Mouse (Mus musculus) left cerebral cortex, postnatal 4 days (tissue): ENCODE measurements around the gene Camkmt. TPM values are rescaled to one million over a fixed set of nuclear protein-coding genes. Genes with fewer than 3 reads are reported as not detected.

Source experiments
- DNase-seq: peaks from one replicate; pipeline ENCODE4 v3.0.0-alpha.2; 2022
- intact Hi-C: fragments of 180-260 bp; cut with DNase I; formaldehyde crosslinking; loops from one replicate; pipeline ENCODE4 v1.15.1; 2025
- total RNA-seq, 2 experiments: library from RNA; stranded (reverse); gene quantifications; 2 replicates each; pipeline ENCODE4 v1.2.3; 2021

The Camkmt gene
- total RNA-seq, 2 experiments from 2014 or later: 13.1 to 14.6 TPM

DNA sequence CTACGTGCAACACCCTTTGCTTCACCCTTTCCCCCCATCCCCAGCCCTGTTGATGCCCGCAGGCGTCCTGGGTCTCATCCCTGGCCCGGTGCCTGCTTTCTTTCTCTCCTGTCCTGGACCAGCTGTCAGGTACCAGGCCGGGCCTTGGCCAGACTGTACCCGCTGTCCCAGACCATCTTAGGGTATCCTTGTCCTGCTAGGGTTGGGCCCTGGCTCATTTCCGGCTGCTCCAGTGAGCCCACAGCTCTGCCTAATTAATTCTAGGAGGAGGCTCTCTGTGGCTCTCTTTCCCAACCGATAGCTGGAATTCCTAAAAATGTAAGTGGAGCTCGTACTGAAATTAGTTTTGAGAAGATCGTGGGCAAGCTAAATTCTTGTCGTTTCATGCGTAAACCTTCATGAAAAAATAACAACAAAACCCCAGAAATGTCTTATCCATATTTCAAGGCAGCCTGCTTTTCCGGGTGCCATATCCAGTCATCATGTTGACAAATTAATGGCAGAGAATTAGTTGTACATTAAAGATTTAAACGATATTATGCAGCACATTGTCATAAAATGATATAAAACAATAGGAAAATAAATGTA is 395.7 kb downstream of the Camkmt start:
- intact Hi-C loops: loop anchor here (10.0 kb wide), 1 partner anchor 119 kb away; no protein-coding TSS in a partner anchor
- peak; percentile 43 for DNase-seq

GRCm38 (mm10) chr17:85486585-85487480 is 396.5 kb downstream of the Camkmt start:
- intact Hi-C loops: loop anchor here (10.0 kb wide), 1 partner anchor 118 kb away; no protein-coding TSS in a partner anchor
- no peak for DNase-seq

DNA sequence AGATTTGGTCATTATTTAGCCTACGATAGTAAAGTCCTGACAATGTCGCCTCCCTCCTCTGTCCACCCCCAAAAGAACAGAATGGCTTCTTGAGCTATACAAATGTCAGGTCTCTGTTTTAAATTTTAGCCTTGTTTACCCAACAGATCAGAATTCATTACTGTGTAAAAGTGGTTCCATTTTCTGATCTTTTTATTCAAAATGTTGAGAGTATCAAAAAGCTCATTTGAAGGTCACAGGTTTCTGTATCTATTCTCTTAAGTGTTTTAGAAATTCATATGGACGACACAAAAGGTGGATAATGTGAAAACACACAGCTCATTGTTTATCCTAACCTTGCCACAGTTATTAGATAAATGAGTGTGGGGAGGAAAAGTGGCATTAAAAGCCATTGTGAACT is 397.2 kb downstream of the Camkmt start:
- intact Hi-C loops: loop anchor here (10.0 kb wide), 1 partner anchor 117 kb away; no protein-coding TSS in a partner anchor
- no peak for DNase-seq

DNA sequence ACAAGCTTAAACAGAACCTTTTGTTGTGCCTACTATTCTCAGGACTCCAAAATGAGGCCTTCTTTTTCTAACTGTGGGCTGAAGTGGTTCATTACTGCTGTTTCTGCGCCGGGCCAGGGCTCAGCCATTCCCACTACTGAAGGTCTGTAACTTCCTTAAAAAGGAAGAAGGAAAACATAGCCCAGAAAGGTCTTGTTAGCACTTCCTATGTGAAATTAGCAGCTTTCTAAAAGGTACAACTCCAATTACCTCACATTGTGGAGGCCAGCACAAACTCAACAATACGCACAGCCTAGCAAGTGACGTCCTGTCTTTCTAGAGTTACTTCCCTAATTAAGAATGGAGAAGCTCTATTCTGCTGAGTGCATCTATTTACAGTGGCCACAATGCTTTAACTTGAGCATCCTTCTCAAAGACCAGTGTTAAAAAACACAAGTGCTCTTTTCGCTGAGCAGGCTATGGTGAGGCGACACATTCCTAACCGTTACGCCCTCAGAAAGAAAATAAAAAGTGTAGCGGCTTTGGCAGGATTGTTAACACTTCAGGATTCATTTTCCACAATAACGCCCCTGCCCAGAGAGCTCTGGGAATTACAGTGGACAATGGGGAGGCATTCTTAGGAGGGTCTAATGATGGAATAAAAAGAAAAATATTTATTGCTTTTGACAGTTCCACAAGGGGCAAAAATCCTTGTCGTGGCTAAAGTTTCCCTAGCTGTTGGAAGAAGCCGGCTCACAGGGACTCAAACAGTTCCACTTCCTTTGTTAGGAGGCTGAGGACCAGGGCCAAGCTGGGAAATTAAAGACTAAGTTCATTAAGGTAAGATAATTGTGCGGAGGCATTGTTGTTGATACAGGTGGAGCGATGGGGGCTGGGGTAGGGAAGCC is 398.5 kb downstream of the Camkmt start:
- no peak for DNase-seq
- intact Hi-C loops: loop anchor here (10.0 kb wide), 1 partner anchor 116 kb away; no protein-coding TSS in a partner anchor

- no peak for DNase-seq
- intact Hi-C loops: loop anchor here (10.0 kb wide), 1 partner anchor 115 kb away; no protein-coding TSS in a partner anchor
These were observed 399.2 kb downstream of the Camkmt start for GRCm38 (mm10) chr17:85489488-85489980.

- intact Hi-C loops: no loop called here
- no peak for DNase-seq
These were observed 401.1 kb downstream of the Camkmt start for GRCm38 (mm10) chr17:85491491-85491890.

DNA sequence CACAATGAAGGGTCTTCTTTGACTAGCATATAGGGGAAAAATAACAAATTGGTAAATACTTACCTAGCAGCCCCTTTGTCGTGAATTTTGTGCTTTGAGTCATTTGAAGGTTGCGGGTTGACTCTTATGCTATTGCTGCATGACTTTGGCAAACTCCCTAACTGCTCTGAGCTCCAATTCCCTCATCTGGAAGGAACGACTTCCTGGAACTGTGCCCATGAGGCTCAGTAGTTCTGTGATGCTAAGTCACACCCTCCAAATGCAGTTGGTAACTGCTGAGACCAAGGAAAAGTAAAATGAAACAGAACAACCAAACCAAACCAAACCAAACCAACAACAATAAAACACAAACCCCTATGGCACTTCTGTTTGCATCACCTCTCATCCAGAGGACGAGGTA is 403.2 kb downstream of the Camkmt start:
- no peak for DNase-seq
- intact Hi-C loops: no loop called here

DNA sequence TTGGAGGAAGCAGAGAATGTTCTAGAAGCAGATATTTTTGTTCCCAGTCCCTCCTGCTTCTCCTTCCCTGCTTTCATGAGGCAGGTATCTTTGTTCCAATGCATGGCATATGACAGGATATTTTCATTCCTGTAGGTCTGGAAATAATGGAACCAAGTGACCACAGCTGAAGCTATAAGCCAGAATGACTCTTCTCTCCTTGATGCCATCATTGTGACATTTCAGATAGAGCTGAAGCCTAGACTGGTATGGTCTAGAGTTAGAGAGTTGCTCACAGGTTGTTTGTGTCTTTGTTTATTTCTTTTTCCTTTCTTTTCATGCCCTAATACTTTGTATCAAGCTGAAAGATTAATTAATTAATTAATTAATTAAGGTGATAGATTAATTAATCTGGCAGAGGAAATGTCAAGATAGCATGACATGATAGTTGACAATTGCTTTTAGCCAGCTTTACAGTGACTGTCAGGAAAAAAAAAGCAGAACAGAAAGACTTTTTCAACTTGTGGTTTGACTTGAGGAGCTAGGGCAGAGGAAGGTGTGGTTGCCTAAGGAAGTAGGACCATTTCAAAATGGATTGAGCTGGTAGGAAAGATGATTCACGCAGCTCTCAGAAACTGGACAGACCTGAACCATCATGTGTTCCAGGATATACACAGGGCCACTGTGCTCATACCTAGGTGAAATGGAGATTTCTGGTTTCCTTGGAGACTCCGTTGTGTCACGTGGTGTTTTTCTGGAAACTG is 404.8 kb downstream of the Camkmt start:
- intact Hi-C loops: no loop called here
- no peak for DNase-seq

DNA sequence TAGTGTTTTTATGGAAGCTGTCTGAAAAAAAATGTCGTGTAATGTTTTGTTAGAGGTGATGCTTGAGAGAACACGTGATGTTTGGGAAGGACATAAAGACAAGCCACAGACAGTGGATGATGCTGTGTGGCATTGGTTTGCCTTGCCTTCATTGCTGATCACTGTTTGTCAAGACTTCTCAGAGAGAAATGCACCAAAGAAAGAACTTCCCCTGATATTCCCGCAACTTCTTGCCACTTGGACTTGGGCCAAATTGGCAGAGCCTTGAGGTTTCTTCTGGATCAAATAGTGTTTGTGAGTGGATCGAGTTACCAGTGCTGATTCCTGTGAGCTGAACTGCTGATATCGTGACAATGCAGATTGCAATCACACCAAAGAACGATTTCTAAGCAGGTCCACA is 405.5 kb downstream of the Camkmt start:
- no peak for DNase-seq
- intact Hi-C loops: no loop called here

DNA sequence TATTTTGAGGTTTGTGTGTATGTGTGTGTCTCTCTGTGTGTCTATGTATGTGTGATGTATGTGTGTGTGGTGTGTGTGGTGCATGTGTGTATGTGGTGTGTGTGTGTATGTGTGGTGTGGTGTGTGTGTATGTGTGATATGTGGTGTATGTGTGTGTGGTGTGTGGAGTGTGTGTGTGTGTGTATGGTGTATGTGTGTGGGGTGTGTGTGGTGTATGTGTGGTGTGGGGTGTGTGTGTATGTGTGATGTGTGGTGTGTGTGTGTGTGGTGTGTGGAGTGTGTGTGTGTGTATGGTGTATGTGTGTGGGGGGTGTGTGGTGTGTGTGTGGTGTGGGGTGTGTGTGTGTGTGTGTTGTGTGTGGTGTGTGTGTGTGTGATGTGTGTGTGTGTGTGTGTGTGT is 414.5 kb downstream of the Camkmt start:
- intact Hi-C loops: no loop called here
- no peak for DNase-seq

GRCm38 (mm10) chr17:85506206-85507088 is 416.1 kb downstream of the Camkmt start:
- DNase-seq: no peak
- intact Hi-C loops: no loop called here

DNA sequence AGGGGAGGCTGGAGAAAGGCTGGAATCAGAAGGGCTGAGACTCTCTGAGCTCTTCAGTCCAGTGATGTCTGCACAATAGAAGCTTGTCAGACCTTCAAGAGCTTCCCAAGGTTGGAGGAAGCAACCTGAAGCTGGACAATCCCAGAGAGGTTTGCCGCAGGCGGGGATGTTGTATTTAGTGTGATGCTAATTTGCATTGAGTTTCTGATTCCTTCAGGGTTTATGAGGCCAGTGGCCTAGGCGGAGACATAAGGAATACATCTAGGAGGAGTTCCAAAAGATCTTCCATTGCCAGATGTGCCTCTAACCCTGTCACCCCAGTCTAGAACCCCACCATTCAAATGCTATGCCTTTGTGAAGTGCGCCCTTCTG is 416.7 kb downstream of the Camkmt start:
- DNase-seq: no peak
- intact Hi-C loops: no loop called here

Other genes starting within 250 kb of the Camkmt start
- 10 to 100 TPM; 84.4 to 86.4 TPM for gene Ppm1b, start 133.8 kb upstream of the Camkmt start, total RNA-seq
- under 1 TPM in 1 of 2 experiments, not detected in 1; 0.32 TPM for gene Slc3a1, start 62.2 kb upstream of the Camkmt start, total RNA-seq
- 100 to 1,000 TPM; 202 to 216 TPM for gene Prepl, start 311 bp upstream of the Camkmt start, total RNA-seq